ENCODE assay signal across 8 mouse cellular contexts in the genomic region with DNA sequence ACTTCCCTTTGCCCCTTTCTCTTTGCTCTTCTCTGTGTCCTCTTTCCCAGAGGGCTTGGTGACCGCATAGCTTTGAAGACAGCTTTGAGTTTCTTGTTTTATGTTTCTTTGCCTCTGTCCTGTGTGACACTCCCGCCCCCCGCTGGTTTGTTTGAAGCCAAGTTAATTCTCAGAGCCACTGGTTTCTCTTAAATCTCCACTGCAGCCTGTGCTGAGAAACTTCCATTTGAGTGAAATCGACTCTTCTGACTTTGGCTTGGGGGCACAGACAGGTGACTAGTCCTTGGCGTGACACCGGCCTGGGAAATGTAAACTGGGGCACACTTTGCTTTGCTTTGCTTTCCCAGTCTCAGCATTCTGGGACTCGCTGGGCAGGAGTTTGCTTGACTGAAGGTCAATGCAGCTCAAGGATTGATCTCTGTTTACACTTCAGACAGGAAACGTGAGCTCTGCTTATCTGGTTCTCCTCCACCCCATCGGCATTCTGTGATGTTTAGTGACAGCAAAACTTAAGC. TPM values are rescaled to one million over a fixed set of nuclear protein-coding genes. Genes with fewer than 3 reads are reported as not detected.
DNase-seq lines count a peak whose midpoint lies in the region; ATAC-seq and TF ChIP-seq lines count a peak whose summit lies in the region.

No protein-coding gene starts in this region.

- peaks cover 6% of the 10 kb centered on the region for H3K4me1 ChIP-seq in lung, adult 2 months (ENCODE audit: control insufficient read depth, insufficient read depth, low read length)
- H3K4me1 ChIP-seq in embryonic fibroblast, embryonic 13.5 days (ENCODE audit: control insufficient read depth, insufficient read depth, low read length), result no peaks in the 10 kb centered on the region; the same call in 1 of the 2 replicates
- H3K4me1 ChIP-seq in kidney, embryonic 15.5 days, result peaks cover 15% of the 10 kb centered on the region
- peaks cover 78% of the 10 kb centered on the region for H3K4me1 ChIP-seq in midbrain, embryonic 10.5 days

- peak; percentile 8 to 48 for DNase-seq in lung, adult 18-20 months
- DNase-seq in lung, adult 2 months, result no peak
- DNase-seq in midbrain, embryonic 10.5 days (ENCODE audit: low spot score), result peak; percentile 71
- DNase-seq in frontal cortex, postnatal 25 days (ENCODE audit: low spot score in 2 of 2), result no peak
- no peak for DNase-seq in layer of hippocampus, postnatal 25 days (ENCODE audit: extremely low spot score in 1 of 2, low spot score in 1 of 2)
- DNase-seq in thymus, adult 18-20 months, result no peak

- 0 out of 2 replicates have a peak overlapping the region, but pooled peaks have one; percentile 7 for H3K9ac ChIP-seq in kidney, embryonic 15.5 days

- H3K9me3 ChIP-seq in kidney, embryonic 15.5 days (replicated peaks), result no peaks in the 10 kb centered on the region
- H3K9me3 ChIP-seq in midbrain, embryonic 10.5 days (replicated peaks), result no peaks in the 10 kb centered on the region

- H3K4me2 ChIP-seq in kidney, embryonic 15.5 days, result no peak overlapping the region

- no peaks in the 10 kb centered on the region for H3K27me3 ChIP-seq in kidney, embryonic 15.5 days
- no peaks in the 10 kb centered on the region for H3K27me3 ChIP-seq in midbrain, embryonic 10.5 days (ENCODE audit: low read depth, poor library complexity, severe bottlenecking)

- H3K27ac ChIP-seq in embryonic fibroblast, embryonic 13.5 days (ENCODE audit: insufficient read depth, low read length), result 0 out of 2 replicates have a peak overlapping the region, but pooled peaks have one; percentile 4
- H3K27ac ChIP-seq in kidney, embryonic 15.5 days, result peak overlapping the region; percentile 41; the same call in 1 of the 2 replicates
- peak overlapping the region; percentile 86 for H3K27ac ChIP-seq in midbrain, embryonic 10.5 days (replicated peaks)

- peak; percentile 67; the same call in 1 of the 2 replicates for ATAC-seq in kidney, embryonic 15.5 days (replicated peaks; ENCODE audit: low FRiP score)

- TF ChIP-seq POLR2A in lung, adult 2 months (IDR thresholded peaks at IDR 0.05; ENCODE audit: borderline replicate concordance, extremely low read depth, low read depth, low read length), result no peak
- TF ChIP-seq POLR2A in embryonic fibroblast, embryonic 13.5 days (IDR thresholded peaks at IDR 0.05; ENCODE audit: low read depth, low read length), result no peak

- no peak overlapping the region for H3K4me3 ChIP-seq in lung, adult 2 months (replicated peaks; ENCODE audit: extremely low read depth, low read depth, low read length)
- H3K4me3 ChIP-seq in embryonic fibroblast, embryonic 13.5 days (ENCODE audit: insufficient read depth, low read length), result no peak overlapping the region
- no peak overlapping the region for H3K4me3 ChIP-seq in kidney, embryonic 15.5 days (replicated peaks)
- H3K4me3 ChIP-seq in midbrain, embryonic 10.5 days, result peak overlapping the region; percentile 40

- TF ChIP-seq CTCF in lung, adult 2 months (IDR thresholded peaks at IDR 0.05; ENCODE audit: insufficient read depth, low read length), result no peak; the same call in 1 of the 2 replicates
- TF ChIP-seq CTCF in embryonic fibroblast, embryonic 13.5 days (IDR thresholded peaks at IDR 0.05; ENCODE audit: borderline replicate concordance, insufficient read depth, low read length), result no peak

- 10% methylated on average over 9 of the region's 9 CpGs for WGBS in lung, adult 2 months
- WGBS in kidney, embryonic 15.5 days, result 5% methylated on average over 9 of the region's 9 CpGs
- WGBS in midbrain, embryonic 10.5 days, result 6% methylated on average over 9 of the region's 9 CpGs

- H3K36me3 ChIP-seq in kidney, embryonic 15.5 days, result no peaks in the 10 kb centered on the region
- H3K36me3 ChIP-seq in midbrain, embryonic 10.5 days, result no peaks in the 10 kb centered on the region

RNA-seq across cellular contexts. Expression of gene Gm10645, which starts 12.3 kb away (rescaled TPM):
- polyA plus RNA-seq in lung, adult 2 months (2012; rRNA removed), result 0.67 and 1.4 TPM in 2 replicates
- polyA plus RNA-seq in embryonic fibroblast, embryonic 13.5 days (2011; ENCODE audit: insufficient read length, low read depth, missing spikeins), result 0.45 TPM in 1 of 2 replicates, not detected in the other
- polyA plus RNA-seq in kidney, embryonic 15.5 days (2015; fragmentation: Nextera tagmentation; extraction: Ambion mirVana), result 1.0 and 1.1 TPM in 2 replicates
- polyA plus RNA-seq in midbrain, embryonic 10.5 days (2016; fragmentation: Nextera tagmentation; extraction: Ambion mirVana), result 3.1 and 3.4 TPM in 2 replicates
- 1 to 10 TPM; 1.2 TPM for total RNA-seq in layer of hippocampus, postnatal 25 days (2021)

RNA-seq across cellular contexts. Expression of gene Tbc1d9, which starts 13.1 kb away (rescaled TPM):
- polyA plus RNA-seq in lung, adult 2 months (2012; rRNA removed), result 21.9 and 22.7 TPM in 2 replicates
- polyA plus RNA-seq in embryonic fibroblast, embryonic 13.5 days (2011; ENCODE audit: insufficient read length, low read depth, missing spikeins), result 5.4 and 8.0 TPM in 2 replicates
- polyA plus RNA-seq in kidney, embryonic 15.5 days (2015; fragmentation: Nextera tagmentation; extraction: Ambion mirVana), result 1.8 and 1.9 TPM in 2 replicates
- 4.8 and 7.0 TPM in 2 replicates for polyA plus RNA-seq in midbrain, embryonic 10.5 days (2016; fragmentation: Nextera tagmentation; extraction: Ambion mirVana)
- total RNA-seq in layer of hippocampus, postnatal 25 days (2021), result 10 to 100 TPM; 66.7 to 70.1 TPM

Comparison
In these comparisons a context has a peak if more than half of its experiments do, and no peak if none do; other contexts are left out.
1. DNase-seq: peak in lung, adult 18-20 months (2 of 2) and midbrain, embryonic 10.5 days (single experiment); none in lung, adult 2 months (single experiment), frontal cortex, postnatal 25 days (0 of 2), layer of hippocampus, postnatal 25 days (0 of 2) and thymus, adult 18-20 months (0 of 2).
2. H3K27ac ChIP-seq: peak in every context shown above with its lines; median percentile 86 in midbrain, embryonic 10.5 days; 41 in kidney, embryonic 15.5 days; 4 in embryonic fibroblast, embryonic 13.5 days.